14 mouse cellular contexts compared by ENCODE assay signal in genomic region chr7:81570271-81570670, GRCm38 (mm10). TPM values are rescaled to one million over a fixed set of nuclear protein-coding genes. Genes with fewer than 3 reads are reported as not detected.
DNase-seq lines count a peak whose midpoint lies in the region; ATAC-seq and TF ChIP-seq lines count a peak whose summit lies in the region.
"Had no signal": no experiment of that assay in that cellular context is flagged by ENCODE, and none has a peak within 500 bp of the region (broad histone marks: within the 10 kb centered on the region; RNA-seq: fewer than 3 reads in every experiment).

No protein-coding gene starts in this region.

- H3K27me3 ChIP-seq in heart, embryonic 10.5 days (ENCODE audit: insufficient read depth, poor library complexity, severe bottlenecking) = no peaks in the 10 kb centered on the region
- no peaks in the 10 kb centered on the region for H3K27me3 ChIP-seq in intestine, embryonic 16.5 days (replicated peaks; ENCODE audit: control insufficient read depth, insufficient read depth, low read length)
- no peaks in the 10 kb centered on the region for H3K27me3 ChIP-seq in intestine, embryonic 15.5 days (replicated peaks)
- H3K27me3 ChIP-seq in MEL (ENCODE audit: control insufficient read depth in 1 of 2, insufficient read depth in 2 of 2, low read length in 2 of 2) = peaks cover 0 to 2% of the 10 kb centered on the region in 2 experiments; a peak in 1 of 4 replicates
- no peaks in the 10 kb centered on the region for H3K27me3 ChIP-seq in heart, postnatal 0 days (ENCODE audit: control insufficient read depth, insufficient read depth, low read length)
- H3K27me3 ChIP-seq: forebrain, embryonic 12.5 days; limb, embryonic 13.5 days; neural tube, embryonic 12.5 days had no signal

- no peak for TF ChIP-seq EP300 in MEL (IDR thresholded peaks at IDR 0.05; ENCODE audit: low read depth in 1 of 2, low read length in 2 of 2)
- no peak for TF ChIP-seq EP300 in heart, postnatal 0 days (IDR thresholded peaks at IDR 0.05; ENCODE audit: low read depth)

- 85% methylated on average over 3 of the region's 3 CpGs for WGBS in heart, embryonic 10.5 days
- 81% methylated on average over 3 of the region's 3 CpGs for WGBS in intestine, embryonic 16.5 days
- 82% methylated on average over 3 of the region's 3 CpGs for WGBS in intestine, embryonic 15.5 days
- WGBS in heart, postnatal 0 days = 83% methylated on average over 3 of the region's 3 CpGs

- peak; percentile 56 for DNase-seq in heart, embryonic 10.5 days (ENCODE audit: low spot score)
- DNase-seq in heart, adult 9 months (ENCODE audit: low spot score in 2 of 2) = no peak
- no peak for DNase-seq in MEL (ENCODE audit: low read depth, low spot score)
- no peak for DNase-seq in heart, postnatal 0 days (ENCODE audit: low spot score)
- no peak for DNase-seq in kidney, postnatal 25 days
- no peak for DNase-seq in spleen, adult 18-20 months

- no peak for TF ChIP-seq POLR2A in MEL (IDR thresholded peaks at IDR 0.05; ENCODE audit: control insufficient read depth in 1 of 2, insufficient read depth in 1 of 2, low read depth in 1 of 2, low read length in 2 of 2, poor library complexity in 1 of 2)

- H3K4me1 ChIP-seq in heart, embryonic 10.5 days = peaks cover 23% of the 10 kb centered on the region
- H3K4me1 ChIP-seq in intestine, embryonic 16.5 days (ENCODE audit: control insufficient read depth, insufficient read depth, low read length) = peaks cover 8% of the 10 kb centered on the region; the same call in 1 of the 2 replicates
- peaks cover 6% of the 10 kb centered on the region; the same call in 1 of the 2 replicates for H3K4me1 ChIP-seq in intestine, embryonic 15.5 days (replicated peaks)
- peaks cover 8 to 17% of the 10 kb centered on the region in 2 experiments for H3K4me1 ChIP-seq in MEL (ENCODE audit: control insufficient read depth in 1 of 2, insufficient read depth in 2 of 2, low read length in 2 of 2)
- H3K4me1 ChIP-seq in heart, postnatal 0 days (ENCODE audit: control insufficient read depth, insufficient read depth) = peaks cover 19% of the 10 kb centered on the region

- H3K4me2 ChIP-seq in intestine, embryonic 16.5 days (ENCODE audit: low read depth, low read length) = no peak overlapping the region
- H3K4me2 ChIP-seq in intestine, embryonic 15.5 days (replicated peaks) = no peak overlapping the region
- no peak overlapping the region for H3K4me2 ChIP-seq in heart, postnatal 0 days (ENCODE audit: low read depth, low read length)

- H3K9me3 ChIP-seq in heart, embryonic 10.5 days = no peaks in the 10 kb centered on the region
- H3K9me3 ChIP-seq in intestine, embryonic 16.5 days (ENCODE audit: control insufficient read depth, low read length) = no peaks in the 10 kb centered on the region
- no peaks in the 10 kb centered on the region for H3K9me3 ChIP-seq in intestine, embryonic 15.5 days
- no peaks in the 10 kb centered on the region for H3K9me3 ChIP-seq in MEL (replicated peaks; ENCODE audit: insufficient read depth, low read length)
- H3K9me3 ChIP-seq in heart, postnatal 0 days (replicated peaks; ENCODE audit: control insufficient read depth, low read length) = no peaks in the 10 kb centered on the region
- H3K9me3 ChIP-seq: forebrain, embryonic 12.5 days; hindbrain, embryonic 10.5 days; limb, embryonic 13.5 days; neural tube, embryonic 12.5 days had no signal

- no peak overlapping the region for H3K9ac ChIP-seq in intestine, embryonic 16.5 days (ENCODE audit: low read depth, low read length)
- H3K9ac ChIP-seq in intestine, embryonic 15.5 days = no peak overlapping the region
- peak overlapping the region; percentile 73; the same call in 1 of the 2 replicates for H3K9ac ChIP-seq in MEL (ENCODE audit: control insufficient read depth, low read depth, low read length, poor library complexity, severe bottlenecking)
- H3K9ac ChIP-seq in heart, postnatal 0 days (replicated peaks; ENCODE audit: low read depth, low read length) = no peak overlapping the region
- H3K9ac ChIP-seq: forebrain, embryonic 12.5 days; limb, embryonic 13.5 days; lung, embryonic 14.5 days; neural tube, embryonic 12.5 days had no signal

- no peak for TF ChIP-seq RAD21 in MEL (IDR thresholded peaks at IDR 0.05; ENCODE audit: low read depth, low read length)

- no peak for TF ChIP-seq CTCF in MEL (IDR thresholded peaks at IDR 0.05 in 2 of 3, conservative IDR thresholded peaks at IDR 0.05 in 1 of 3; ENCODE audit: control insufficient read depth in 1 of 3, insufficient read depth in 1 of 3, low read depth in 2 of 3, low read length in 3 of 3, poor library complexity in 1 of 3, severe bottlenecking in 1 of 3)
- no peak for TF ChIP-seq CTCF in heart, postnatal 0 days (IDR thresholded peaks at IDR 0.05; ENCODE audit: low read depth)

- H3K4me3 ChIP-seq in heart, embryonic 10.5 days = peak overlapping the region; percentile 92; the same call in 1 of the 2 replicates
- H3K4me3 ChIP-seq in intestine, embryonic 16.5 days (ENCODE audit: low read length) = no peak overlapping the region
- H3K4me3 ChIP-seq in intestine, embryonic 15.5 days (replicated peaks) = no peak overlapping the region
- no peak overlapping the region; a peak in 1 of 4 replicates for H3K4me3 ChIP-seq in MEL (ENCODE audit: control insufficient read depth in 1 of 2, insufficient read depth in 1 of 2, low read depth in 2 of 2, low read length in 2 of 2)
- H3K4me3 ChIP-seq in heart, postnatal 0 days (ENCODE audit: low read depth, low read length) = no peak overlapping the region

- H3K27ac ChIP-seq in heart, embryonic 10.5 days = peak overlapping the region; percentile 95; the same call in 1 of the 2 replicates
- H3K27ac ChIP-seq in intestine, embryonic 16.5 days (ENCODE audit: low read length) = 0 out of 2 replicates have a peak overlapping the region, but pooled peaks have one; percentile 9
- no peak overlapping the region for H3K27ac ChIP-seq in intestine, embryonic 15.5 days
- H3K27ac ChIP-seq in MEL (ENCODE audit: control insufficient read depth, low read depth, low read length) = no peak overlapping the region
- H3K27ac ChIP-seq in heart, postnatal 0 days (ENCODE audit: low read depth) = peak overlapping the region; percentile 99
- H3K27ac ChIP-seq: forebrain, embryonic 12.5 days; limb, embryonic 13.5 days; neural tube, embryonic 12.5 days had no signal

- H3K79me2 ChIP-seq in MEL (ENCODE audit: control insufficient read depth, insufficient read depth, low read length, poor library complexity) = peaks cover 27% of the 10 kb centered on the region

- no peak for ATAC-seq in intestine, embryonic 16.5 days
- ATAC-seq in intestine, embryonic 15.5 days = no peak
- no peak for ATAC-seq in heart, postnatal 0 days (ENCODE audit: insufficient read depth, low read depth)

- 0 out of 2 replicates have a peak, but pooled peaks cover 4% of the 10 kb centered on the region for H3K36me3 ChIP-seq in heart, embryonic 10.5 days
- no peaks in the 10 kb centered on the region for H3K36me3 ChIP-seq in intestine, embryonic 16.5 days (ENCODE audit: control insufficient read depth, insufficient read depth, low read length)
- 0 out of 2 replicates have a peak, but pooled peaks cover 4% of the 10 kb centered on the region for H3K36me3 ChIP-seq in intestine, embryonic 15.5 days
- peaks cover 5 to 10% of the 10 kb centered on the region in 2 experiments for H3K36me3 ChIP-seq in MEL (ENCODE audit: control insufficient read depth in 1 of 2, insufficient read depth in 2 of 2, low read length in 2 of 2)
- H3K36me3 ChIP-seq in heart, postnatal 0 days (replicated peaks; ENCODE audit: control insufficient read depth, insufficient read depth, low read length) = 0 out of 2 replicates have a peak, but pooled peaks cover 3% of the 10 kb centered on the region
- H3K36me3 ChIP-seq: forebrain, embryonic 12.5 days; neural tube, embryonic 12.5 days had no signal

TF ChIP-seq in MEL, 35 proteins besides CTCF, POLR2A, EP300 and RAD21:
- no peak for TF ChIP-seq ZC3H11A (IDR thresholded peaks at IDR 0.05; ENCODE audit: low read depth, low read length)
- no peak for TF ChIP-seq ZNF384 (IDR thresholded peaks at IDR 0.05; ENCODE audit: low read depth, low read length)
- no peak for TF ChIP-seq MEF2A (IDR thresholded peaks at IDR 0.05; ENCODE audit: extremely low read depth, insufficient replicate concordance, low read depth, low read length, poor library complexity, severe bottlenecking)
- no peak for TF ChIP-seq MAX (IDR thresholded peaks at IDR 0.05; ENCODE audit: low read length)
- TF ChIP-seq MXI1 (IDR thresholded peaks at IDR 0.05; ENCODE audit: low read depth, low read length) = no peak
- no peak for TF ChIP-seq CHD1 (IDR thresholded peaks at IDR 0.05; ENCODE audit: low read depth, low read length)
- TF ChIP-seq ELF1 (IDR thresholded peaks at IDR 0.05; ENCODE audit: low read depth, low read length) = no peak
- TF ChIP-seq POLR2AphosphoS2 (IDR thresholded peaks at IDR 0.05; ENCODE audit: low read length) = no peak
- no peak for TF ChIP-seq SMC3 (IDR thresholded peaks at IDR 0.05; ENCODE audit: low read depth, low read length)
- TF ChIP-seq NELFE (IDR thresholded peaks at IDR 0.05; ENCODE audit: low read depth, low read length) = no peak
TF ChIP-seq in MEL: peak in this region for 0.

RNA-seq across cellular contexts. Expression of gene Whamm, which starts 0.8 kb away (rescaled TPM):
- polyA plus RNA-seq in heart, embryonic 10.5 days (2016; fragmentation: Nextera tagmentation; extraction: Ambion mirVana) = 3.9 and 4.0 TPM in 2 replicates
- 1.4 and 1.9 TPM in 2 replicates for polyA plus RNA-seq in intestine, embryonic 16.5 days (2015; fragmentation: Nextera tagmentation; extraction: Ambion mirVana)
- 5.9 and 6.3 TPM in 2 replicates for polyA plus RNA-seq in intestine, embryonic 15.5 days (2015; fragmentation: Nextera tagmentation; extraction: Ambion mirVana)
- total RNA-seq in MEL (2012; rRNA removed) = 9.4 and 11.1 TPM in 2 replicates
- polyA plus RNA-seq in MEL (2012; ENCODE audit: insufficient read depth in 1 of 2, insufficient read length in 2 of 2, low read depth in 1 of 2, low replicate concordance in 2 of 2, missing spikeins in 1 of 2) = 10 to 100 TPM in 1 of 2 experiments, not detected in 1; 22.9 TPM
- 3.3 and 6.6 TPM in 2 replicates for total RNA-seq in heart, postnatal 0 days (2014; rRNA removed; ENCODE audit: low replicate concordance)
- 3.1 and 3.3 TPM in 2 replicates for polyA plus RNA-seq in heart, postnatal 0 days (2015; fragmentation: Nextera tagmentation; extraction: Ambion mirVana)

RNA-seq across cellular contexts. Expression of gene Fsd2, which starts 3.5 kb away (rescaled TPM):
- 39.8 and 79.8 TPM in 2 replicates for polyA plus RNA-seq in heart, embryonic 10.5 days (2016; fragmentation: Nextera tagmentation; extraction: Ambion mirVana)
- 0.07 and 0.11 TPM in 2 replicates for polyA plus RNA-seq in intestine, embryonic 16.5 days (2015; fragmentation: Nextera tagmentation; extraction: Ambion mirVana)
- 0.10 and 0.15 TPM in 2 replicates for polyA plus RNA-seq in intestine, embryonic 15.5 days (2015; fragmentation: Nextera tagmentation; extraction: Ambion mirVana)
- total RNA-seq in MEL (2012; rRNA removed) = not detected in 2 replicates
- polyA plus RNA-seq in MEL (2012; ENCODE audit: insufficient read depth in 1 of 2, insufficient read length in 2 of 2, low read depth in 1 of 2, low replicate concordance in 2 of 2, missing spikeins in 1 of 2) = under 1 TPM in 1 of 2 experiments, not detected in 1; 0.03 TPM
- 83.2 and 93.7 TPM in 2 replicates for total RNA-seq in heart, postnatal 0 days (2014; rRNA removed; ENCODE audit: low replicate concordance)
- 95.1 and 99.0 TPM in 2 replicates for polyA plus RNA-seq in heart, postnatal 0 days (2015; fragmentation: Nextera tagmentation; extraction: Ambion mirVana)
- total RNA-seq: megakaryocyte-erythroid progenitor cell, adult 5-6 weeks had no signal

Comparison
In these comparisons a context has a peak if more than half of its experiments do, and no peak if none do; other contexts are left out.
1. H3K27ac ChIP-seq: peak in heart, embryonic 10.5 days (single experiment), intestine, embryonic 16.5 days (single experiment) and heart, postnatal 0 days (single experiment); none in intestine, embryonic 15.5 days (single experiment) and MEL (single experiment).
2. RNA of gene Fsd2, which starts 3.5 kb away (polyA plus RNA-seq): 95.1 to 99.0 TPM in heart, postnatal 0 days and 39.8 to 79.8 TPM in heart, embryonic 10.5 days; 0.10 to 0.15 TPM in intestine, embryonic 15.5 days, 0.07 to 0.11 TPM in intestine, embryonic 16.5 days and 0.03 TPM in MEL; every median in the first group is over 10 times any median in the second.